Mouse (Mus musculus) skeletal muscle tissue, adult 2 months (tissue): ENCODE measurements around the gene Hoxa3.
A peak's percentile ranks its signal among the peaks of the same experiment; 100 is the strongest.

Experiments used
- DNase-seq: peaks from one replicate; pipeline ENCODE4 v3.0.0-alpha.2; 2012; ENCODE audit warnings: low read depth, low spot score

Gene Hoxa3

DNA sequence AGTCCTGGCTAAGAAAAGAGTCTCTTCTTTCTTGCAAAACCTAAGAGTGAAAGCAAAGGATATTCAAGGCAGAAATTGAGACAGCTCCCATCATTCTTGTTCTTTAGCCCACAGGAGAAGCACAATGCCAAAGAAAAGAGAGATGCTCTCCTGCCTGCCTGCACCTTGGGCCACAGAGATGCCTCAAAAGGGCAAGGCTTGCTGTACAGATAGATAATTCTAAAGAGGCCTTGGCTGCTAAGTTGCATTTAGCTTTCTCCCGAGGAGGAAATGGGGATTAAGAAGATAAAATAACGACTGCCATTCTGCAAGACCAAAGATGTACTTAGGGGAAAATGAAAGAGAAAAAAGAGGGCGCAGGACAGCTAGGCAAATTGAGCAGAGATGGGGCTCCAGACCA is 33.8 kb upstream of the Hoxa3 start:
- no peak for DNase-seq

DNA sequence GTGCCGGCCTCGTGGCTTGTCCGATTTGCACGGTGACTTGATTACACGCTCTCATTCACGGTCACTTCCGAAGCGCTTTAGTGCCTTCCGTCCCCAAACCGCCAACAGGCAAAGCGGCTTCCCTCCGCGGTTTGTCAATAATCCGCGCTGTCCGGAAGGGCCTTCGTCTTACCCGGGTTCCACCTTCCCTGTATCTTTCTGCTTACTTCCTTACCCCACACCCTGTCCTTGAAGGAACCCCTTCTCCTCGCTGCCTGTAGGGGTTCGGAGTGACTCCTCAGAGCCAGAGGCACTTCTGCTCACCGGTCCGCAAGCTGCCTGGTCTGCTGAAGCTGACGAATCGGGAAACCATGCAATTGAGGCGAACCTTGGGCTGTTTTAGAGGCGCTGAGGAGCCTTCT is 33.3 kb upstream of the Hoxa3 start:
- no peak for DNase-seq

DNA sequence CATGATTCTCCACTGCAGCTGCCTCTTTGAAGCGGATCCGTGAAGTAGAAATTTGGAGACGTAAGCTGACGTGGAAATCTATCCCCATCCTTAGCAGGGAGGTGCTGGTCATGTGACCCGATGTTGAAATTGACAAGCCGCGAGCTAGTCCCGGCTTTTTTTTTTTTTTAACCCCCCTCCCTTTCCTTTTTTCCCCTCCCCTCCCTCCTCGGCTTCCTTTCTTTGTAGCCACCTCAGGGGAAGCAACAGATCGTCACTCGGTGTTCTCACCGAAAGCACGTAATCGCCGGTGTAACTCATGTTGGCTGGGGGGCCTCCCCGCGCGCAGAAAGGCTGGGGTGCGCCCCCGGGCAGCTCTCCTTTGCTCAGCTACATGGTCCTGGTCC is 32.6 kb upstream of the Hoxa3 start, which contains the start of gene Hoxa11:
Gene Hoxa11 (minus strand): TSS at position 54 of the 386 bp plus-strand sequence.
- no peak for DNase-seq

DNA sequence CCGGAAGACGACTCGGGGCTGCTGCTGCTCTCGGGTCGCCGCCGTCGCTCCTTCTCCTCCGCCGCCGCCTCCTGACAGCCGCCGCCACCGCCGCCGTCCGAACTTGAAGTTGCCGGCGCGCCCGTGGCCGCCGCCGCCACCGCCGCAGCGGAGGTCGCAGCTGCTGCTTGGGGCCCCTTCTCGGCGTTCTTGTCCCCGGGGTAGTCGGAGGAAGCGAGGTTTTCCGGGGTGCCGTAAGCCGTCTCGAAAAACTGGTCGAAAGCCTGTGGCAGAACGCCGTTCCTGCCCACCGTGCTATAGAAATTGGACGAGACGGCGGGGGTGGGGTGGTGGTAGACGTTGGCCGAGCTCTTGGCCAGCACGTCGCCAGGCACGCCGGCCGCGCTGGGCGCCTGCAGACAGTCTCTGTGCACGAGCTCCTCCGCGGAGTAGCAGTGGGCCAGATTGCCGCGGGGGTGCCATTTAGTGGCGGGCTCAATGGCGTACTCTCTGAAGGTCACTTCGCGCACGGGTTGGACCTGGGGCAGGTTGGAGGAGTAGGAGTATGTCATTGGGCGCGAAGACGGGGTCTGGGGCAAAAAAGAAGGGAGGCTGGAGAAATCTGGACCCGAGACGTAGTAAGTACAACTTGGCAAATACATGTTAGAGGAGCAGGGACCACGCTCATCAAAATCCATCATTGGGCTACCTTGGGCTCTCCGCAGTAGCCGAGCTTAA is 32.1 kb upstream of the Hoxa3 start:
- DNase-seq, result no peak

DNA sequence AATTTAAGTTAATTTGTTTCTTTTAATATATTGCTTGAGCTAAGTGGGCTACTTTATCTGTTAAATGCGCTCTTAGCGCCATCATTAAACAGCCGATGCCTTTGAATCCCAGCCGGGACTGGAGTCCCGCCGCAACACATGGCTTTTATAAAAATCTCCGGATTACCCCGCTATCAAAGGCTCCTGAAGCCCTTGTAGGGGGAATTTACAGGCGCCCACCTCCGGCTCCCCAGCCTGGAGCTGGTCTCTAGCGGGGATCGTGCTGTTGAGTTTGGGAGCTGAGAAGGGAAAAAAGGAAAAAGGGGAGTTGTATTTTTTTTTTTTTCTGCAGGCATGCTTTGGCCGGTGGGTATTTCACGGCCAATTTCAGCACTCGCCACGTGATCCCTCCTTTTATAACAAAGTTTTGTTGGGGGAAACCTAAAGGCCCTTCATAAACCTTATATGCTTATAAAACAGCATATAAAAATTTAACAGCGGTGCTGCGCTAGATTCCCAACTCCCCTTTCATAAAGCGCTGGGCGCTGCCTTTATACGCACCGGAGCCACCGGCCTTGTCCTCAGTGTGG is 31.4 kb upstream of the Hoxa3 start:
- DNase-seq, result no peak

DNA sequence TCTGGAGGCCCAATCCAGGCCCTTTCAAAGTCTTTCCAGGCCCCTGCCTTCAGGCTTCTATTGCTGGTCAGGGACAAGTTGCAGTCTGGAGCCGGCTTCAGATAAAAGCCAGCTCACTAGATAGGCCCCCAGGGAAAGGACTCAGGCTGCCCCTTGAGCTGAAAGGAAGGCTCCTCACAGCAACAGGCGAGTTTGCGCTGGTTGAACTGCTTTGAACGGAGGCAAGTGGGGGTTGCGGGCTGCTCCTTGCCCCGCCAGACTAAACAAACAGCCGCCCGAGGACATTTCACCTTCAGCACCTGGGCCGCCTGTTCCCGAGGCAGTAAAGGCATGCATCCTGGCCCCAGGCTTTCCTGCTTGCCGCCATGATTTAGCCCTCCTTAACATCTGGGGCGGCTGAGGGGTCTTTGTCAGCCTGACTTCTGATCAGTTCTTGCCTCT is 30.6 kb upstream of the Hoxa3 start:
- no peak for DNase-seq

DNA sequence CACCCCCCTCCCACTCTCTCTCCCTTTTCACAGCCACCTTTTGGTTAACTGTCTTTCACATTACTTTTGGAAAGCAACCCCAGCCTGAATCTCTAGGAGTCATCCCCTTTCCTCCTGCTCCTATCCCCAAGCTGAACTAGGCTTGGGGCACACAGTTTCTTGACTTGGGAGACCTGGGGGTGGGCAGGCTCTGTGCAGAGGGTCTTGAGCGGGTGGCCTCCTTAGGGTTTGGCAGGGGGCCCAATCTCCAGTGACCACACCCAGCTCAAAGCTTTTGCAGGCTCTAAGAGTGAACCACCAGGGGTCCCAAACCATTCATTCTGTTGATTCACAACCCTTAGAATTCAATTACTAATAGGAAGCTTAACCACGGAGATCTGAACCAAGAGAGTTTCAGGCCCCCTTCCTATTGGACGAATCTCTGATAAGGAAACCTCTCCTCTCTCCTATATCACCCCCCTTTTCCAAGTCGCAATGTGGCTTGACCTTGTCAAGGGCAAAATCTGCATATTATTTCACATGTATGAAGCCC is 29.7 kb upstream of the Hoxa3 start:
- no peak for DNase-seq

DNA sequence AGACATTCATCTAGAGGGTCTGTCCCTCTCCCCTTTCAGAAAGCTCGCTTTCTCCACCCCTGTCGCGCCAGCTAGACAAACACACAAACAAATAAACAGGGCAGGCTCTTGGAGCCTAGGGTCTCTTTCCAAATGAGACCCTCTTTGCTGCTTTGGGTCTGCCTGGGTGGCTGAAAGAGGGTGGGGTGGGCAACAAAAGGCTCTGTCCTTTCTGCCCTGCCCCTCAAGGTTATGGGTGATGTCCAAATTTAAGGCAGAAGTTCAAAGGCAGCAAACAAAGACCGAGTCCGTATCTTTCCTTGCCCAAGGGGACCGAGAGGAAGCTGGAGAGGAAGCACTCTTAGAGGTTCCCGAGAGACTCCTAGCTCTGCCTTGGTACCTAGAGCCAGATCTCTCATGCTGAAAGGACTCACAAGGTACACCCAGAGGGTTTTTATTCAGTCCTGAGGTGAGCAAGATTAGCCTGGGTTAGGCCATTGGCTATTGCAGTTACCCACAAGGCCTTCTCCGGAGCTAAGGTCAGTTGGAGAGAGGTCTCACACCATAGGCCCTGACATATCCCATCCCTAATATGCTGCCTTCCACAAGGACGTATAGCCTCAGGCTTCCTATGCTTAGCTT is 28.0 kb upstream of the Hoxa3 start:
- no peak for DNase-seq

DNA sequence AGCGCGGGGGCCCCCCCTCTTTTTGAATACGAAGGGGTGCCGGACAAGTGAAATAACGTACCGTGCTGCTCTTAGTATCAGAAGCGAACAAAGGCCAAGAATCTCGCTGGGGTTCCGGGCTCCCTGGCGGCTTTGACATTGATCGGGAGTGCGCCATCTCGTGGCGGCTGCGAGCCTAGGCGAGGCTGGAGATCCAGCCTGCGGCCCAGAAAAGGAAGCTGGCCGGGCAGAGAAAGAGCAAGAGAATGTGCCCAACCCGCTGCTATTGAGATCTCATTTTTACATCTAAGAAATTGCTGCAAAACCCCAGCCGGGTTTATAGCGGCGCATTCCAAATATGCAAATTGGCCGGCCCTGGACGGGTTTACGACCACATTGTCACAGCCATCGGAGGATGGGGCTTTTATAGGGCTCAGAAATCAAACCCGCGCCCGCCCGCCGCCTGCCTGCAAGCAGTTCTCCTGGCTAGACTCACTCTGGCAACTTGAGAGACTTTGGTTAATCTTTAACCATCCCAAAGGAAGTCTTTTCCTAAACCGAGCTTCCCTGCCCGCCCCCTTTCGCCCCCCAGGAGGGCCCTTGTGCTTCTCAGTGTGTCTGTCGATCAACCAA is 27.4 kb upstream of the Hoxa3 start, which contains the start of gene Hoxa10:
Gene Hoxa10 (minus strand): TSS at position 466 of the 612 bp plus-strand sequence.
- DNase-seq, result peak; percentile 74

DNA sequence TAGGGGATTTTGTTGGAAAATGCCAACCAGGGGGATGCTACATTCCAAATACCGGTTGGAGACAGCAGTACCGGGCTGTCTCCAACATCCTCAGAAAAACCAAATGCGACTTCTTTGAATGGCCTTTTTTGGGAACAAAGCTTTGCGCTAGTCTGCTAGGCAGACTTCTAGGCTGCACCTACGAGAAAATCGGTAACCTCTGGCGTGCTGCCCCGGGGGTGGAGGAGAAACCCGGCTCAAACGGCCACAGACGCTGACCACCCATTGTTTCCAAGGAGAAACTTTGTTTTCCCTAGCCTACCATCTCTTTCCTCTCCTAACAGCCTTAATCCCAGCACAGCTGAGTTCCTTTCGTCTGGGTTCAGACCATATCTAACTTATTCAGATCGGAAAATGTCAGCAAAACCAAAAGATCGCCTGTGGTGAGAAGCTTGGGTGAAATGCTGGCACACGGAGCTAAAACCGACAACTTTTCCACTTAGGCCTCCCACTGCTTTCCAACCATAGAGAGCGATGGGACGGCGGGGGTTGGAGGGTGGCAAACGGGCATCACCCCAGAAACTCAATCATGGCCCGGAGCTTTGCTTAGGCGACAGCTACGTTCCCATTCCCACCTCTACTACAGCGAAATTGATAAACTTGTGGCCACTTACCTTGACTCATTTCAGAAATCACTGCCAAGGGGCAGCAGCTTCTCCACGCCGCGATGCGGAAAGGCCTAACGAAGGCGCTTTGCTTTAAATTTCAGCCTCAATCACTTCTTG is 26.7 kb upstream of the Hoxa3 start:
- no peak for DNase-seq

DNA sequence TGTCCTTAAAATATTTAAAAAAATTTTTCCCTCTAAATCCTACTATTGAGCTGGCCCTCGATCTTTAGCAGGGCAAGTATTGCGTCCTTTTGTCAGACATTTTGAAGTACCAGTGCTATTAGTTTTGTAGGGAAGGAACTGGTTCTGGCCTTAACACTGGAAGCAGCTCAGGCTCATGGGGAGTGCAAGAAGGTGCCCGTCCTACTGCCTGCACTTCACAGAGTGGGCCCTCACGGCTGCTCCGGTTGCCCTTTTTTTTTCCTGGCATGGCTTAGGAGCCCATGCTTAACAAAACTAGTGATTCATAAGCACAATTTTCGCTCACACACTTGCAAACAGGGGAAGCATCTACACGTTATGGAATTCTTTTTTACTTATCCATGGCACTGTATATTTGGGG is 25.8 kb upstream of the Hoxa3 start:
- no peak for DNase-seq

DNA sequence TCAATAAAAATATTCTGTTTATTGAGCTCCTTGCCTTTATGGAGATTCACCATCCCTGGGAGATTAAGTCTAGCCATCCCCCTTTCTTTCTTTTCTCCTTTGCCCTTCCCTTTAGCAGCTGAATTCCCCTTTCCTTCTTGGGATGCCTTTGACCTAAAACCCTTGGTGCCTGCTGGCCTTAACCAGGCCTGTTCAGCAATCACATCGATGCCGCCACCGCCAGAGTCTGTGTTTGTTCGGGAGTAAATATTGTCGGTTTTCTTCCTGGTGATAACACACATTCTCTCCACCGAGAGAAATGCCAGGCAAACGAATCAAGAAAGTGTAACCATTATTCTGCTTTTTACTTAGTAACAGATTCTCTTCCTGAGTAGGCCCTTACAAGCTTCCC is 25.0 kb upstream of the Hoxa3 start:
- no peak for DNase-seq

DNA sequence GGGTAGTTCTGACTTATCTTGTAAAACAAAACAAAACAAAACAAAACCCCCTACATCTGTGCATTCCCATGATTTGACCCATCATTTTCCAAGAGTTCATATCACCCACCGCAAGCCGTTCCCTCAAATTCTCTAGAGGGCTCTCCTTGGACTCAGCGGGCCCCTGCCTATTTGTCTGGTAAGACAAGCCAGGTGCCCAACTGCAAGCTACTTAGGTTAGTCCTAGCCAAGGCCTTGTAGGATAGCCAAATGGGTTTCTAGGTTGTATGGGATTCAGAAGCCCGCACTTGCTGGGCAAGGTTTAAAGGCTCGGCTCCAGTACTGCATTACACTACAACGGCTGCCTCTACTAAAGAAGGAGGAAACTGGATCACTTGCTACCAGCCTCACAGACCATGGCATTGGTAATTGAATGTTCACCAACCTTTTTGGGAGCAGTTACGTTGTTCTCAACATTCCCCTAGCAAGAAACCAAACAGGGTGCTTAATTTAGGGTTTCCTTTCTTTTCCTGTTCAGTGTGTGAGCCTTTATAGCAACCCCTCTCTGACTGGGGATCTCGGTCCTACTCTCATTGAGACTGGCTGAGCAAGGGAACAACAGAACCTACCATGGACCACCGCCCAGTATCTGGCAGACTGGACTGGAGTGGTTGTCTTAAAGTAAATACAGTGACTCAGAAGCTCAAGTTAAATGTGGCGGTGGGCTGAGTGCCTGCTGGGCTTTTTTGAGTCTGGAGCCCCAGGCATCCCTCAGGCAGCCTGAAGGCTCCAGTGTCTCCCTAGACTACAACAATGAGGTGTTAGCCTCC is 24.4 kb upstream of the Hoxa3 start:
- DNase-seq, result no peak

DNA sequence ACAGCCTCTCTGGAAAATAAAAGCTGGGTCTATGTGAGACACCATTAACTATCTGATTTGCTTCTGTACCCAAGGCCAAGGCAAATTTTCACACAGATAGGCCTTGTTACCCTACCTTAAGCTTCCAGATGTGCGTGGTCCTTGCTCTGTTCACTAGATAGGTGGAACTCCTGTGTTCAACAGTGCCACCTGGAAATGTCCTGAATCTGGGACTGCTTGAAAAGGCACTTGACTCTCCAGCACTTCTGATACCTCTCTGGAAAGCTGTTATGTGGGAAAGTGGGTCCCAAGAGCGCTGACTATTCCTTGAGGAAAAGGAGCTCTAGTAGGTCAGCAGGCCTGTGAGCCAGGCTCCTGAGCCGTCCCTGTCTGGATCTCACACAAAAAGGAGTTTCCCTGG is 23.7 kb upstream of the Hoxa3 start:
- no peak for DNase-seq

DNA sequence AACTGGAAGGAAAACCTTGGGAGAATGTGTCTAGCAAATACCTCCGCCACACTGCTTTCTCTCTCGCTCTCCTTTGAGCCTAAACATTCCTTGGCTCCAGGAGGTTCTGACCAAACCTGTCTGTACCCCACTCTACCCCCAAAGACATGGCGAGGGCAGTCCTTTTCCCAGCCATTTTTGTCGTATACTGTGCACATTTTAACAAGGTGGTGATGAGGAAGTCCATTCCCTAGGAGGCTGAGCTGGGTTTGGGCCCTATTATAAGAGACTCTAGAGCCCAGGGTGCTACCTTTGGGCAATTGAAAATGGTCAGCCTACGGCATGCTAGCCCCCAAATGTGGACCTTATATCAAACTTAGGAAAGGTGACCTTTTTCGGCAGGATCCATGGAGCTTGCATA is 22.7 kb upstream of the Hoxa3 start:
- no peak for DNase-seq

DNA sequence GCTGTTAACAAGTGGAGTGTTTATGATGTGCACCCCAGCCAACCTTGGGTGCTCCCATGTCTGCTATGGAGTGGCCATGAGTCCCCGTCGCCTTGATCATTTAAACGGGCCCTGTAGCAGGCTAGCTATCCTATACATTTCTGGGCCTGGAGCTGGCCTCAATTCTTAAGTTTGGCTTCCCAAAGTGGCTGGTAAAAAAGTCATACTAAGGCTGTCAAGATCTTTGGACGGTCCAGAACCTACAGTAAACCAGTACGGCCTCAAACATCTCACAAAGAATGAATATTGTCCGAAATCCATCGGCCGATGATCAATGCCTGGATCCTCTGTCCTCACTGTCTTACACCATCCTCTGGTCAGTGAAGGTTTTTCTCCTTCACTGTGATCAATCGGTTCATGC is 22.1 kb upstream of the Hoxa3 start:
- no peak for DNase-seq

DNA sequence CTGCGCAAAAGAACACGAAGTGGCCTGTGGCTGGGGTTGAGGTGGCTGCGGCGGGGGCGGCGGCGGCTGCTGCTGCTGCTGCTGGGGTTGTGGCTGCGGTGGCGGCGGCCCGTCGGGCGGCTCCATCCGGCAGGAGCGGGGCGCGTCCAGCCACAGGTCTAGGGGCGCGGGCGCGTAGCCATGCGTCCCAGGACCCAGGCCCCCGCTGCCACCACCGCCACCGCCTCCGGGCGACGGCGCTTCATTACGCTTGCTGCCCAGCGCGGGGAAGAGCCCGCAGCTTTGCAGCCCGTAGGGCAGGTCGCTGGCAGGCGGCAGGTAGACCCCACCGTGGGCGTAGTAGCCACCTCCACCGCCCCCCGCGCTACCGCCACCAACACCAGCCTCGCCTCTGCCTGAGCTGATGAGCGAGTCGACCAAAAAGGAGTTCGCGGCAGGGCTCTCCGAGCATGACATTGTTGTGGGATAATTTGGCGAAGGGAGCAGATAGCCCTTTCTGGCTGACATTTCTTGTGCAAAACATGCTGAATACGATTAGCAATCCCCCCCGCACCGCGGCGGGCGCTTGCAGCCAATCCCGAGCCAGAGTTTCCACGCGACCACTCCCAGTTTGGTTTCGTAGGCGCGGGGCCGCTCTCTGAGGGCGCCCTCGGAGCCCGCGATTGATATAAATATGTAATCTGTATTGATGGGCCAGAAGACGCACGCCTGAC is 21.4 kb upstream of the Hoxa3 start:
- DNase-seq, result no peak

DNA sequence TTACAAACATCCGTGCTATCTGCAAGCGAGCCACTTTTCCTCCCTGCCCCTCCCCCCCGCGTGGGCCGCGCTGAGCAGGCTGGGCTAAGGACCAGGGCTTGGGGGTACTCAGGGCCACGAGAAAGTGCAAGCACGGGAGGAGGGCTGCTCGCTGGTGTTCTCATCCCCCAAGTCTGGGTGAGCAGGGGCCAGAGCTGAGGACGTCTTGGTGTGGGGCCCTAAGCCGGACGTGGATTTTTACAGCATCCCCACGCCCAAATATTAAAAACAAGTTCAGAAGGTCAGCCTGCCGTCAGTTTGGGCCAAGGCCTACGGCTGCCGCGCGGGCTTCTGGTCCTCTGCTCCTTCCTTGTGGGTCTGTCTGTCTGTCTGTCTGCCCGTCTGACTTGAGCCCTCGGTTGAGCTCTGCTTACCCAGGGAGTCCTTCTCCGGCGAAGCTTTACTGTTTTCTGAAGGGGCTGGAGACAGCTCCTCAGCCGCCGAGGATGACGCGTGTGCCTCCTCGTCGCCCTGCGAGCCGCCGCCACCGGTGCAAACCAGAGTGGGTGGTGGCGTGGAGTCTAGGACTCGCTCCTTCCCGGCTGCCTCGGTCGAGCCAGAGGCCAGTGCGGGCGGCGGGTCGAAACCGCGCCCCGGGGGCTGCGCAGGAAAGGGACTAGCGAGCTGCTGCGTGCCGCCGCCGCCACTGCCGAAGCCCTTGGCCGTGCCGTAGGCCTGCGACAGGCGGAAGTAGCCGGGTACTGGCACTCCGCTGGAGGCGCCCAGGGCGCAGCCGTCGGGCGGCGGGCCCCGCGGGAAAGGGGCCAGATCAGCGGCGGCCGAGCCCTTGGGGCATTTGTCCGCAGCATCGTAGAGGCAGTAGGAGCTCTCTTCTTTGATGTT is 20.7 kb upstream of the Hoxa3 start:
- DNase-seq, result no peak

DNA sequence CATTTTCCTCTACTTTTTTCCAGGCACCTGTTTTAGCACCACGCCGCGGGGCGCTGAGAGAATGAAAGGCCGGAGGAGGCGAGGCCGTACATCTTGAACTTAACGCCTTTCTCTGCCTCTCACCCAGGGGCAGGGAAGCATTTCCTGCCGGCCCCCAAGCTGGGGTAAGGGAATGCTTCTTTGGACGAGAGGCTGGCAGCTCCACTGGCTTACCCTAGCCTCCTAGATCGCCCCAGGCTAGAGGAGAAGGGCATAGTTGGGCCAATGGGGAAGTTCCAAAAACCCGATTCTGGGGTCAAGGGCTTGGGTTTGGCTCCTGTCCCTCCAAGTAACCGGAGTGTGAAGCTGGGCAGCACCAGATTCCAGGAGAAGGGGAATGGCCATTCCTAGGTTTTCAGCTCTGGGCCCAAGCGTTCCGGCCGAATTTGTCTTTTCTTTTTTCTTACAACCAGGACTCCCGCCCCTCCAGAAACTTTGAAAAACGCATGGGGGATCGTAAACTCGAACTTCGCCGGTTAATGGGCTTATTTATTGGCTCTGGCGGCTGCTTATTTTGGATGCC is 19.9 kb upstream of the Hoxa3 start:
- DNase-seq, result no peak
